Mouse (Mus musculus) lung, embryonic 16.5 days (tissue): ENCODE measurements around the gene Ttc25. TPM values are rescaled to one million over a fixed set of nuclear protein-coding genes. Genes with fewer than 3 reads are reported as not detected.

Source experiments
- ATAC-seq: fragments of 200-750 bp; cut with Nextera tagmentation; 2 replicates; pipeline ENCODE4 v1.8.0; 2017; ENCODE audit warnings: low read depth, mild to moderate bottlenecking, moderate library complexity
- H3K27ac ChIP-seq: fragments of 300-500 bp; sonication (generic); 2 replicates; pipeline ENCODE4 v1.5.1; 2014; ENCODE audit warnings: mild to moderate bottlenecking, control low read depth, low read length
- H3K27me3 ChIP-seq: fragments of 300-500 bp; sonication (generic); 2 replicates; pipeline ENCODE4 v1.6.1; 2014; ENCODE audit warnings: low read depth, low read length, mixed read lengths; ENCODE audit not compliant: control insufficient read depth, insufficient read depth
- H3K36me3 ChIP-seq: fragments of 300-500 bp; sonication (generic); 2 replicates; pipeline ENCODE4 v1.6.1; 2014; ENCODE audit warnings: low read length; ENCODE audit not compliant: control insufficient read depth, insufficient read depth
- H3K4me1 ChIP-seq: fragments of 300-500 bp; sonication (generic); replicated peaks from 2 replicates; pipeline ENCODE4 v1.6.1; 2014; ENCODE audit warnings: low read length, mixed read lengths; ENCODE audit not compliant: control insufficient read depth, insufficient read depth
- H3K4me2 ChIP-seq: fragments of 300-500 bp; sonication (generic); 2 replicates; pipeline ENCODE4 v1.6.1; 2014; ENCODE audit warnings: low read depth, low read length, control low read depth
- H3K4me3 ChIP-seq: fragments of 300-500 bp; sonication (generic); 2 replicates; pipeline ENCODE4 v1.5.1; 2014; ENCODE audit warnings: mild to moderate bottlenecking, low read length, control low read depth
- H3K9ac ChIP-seq: fragments of 300-500 bp; sonication (generic); 2 replicates; pipeline ENCODE4 v1.6.1; 2014; ENCODE audit warnings: low read length, control low read depth
- H3K9me3 ChIP-seq: fragments of 300-500 bp; sonication (generic); 2 replicates; pipeline ENCODE4 v1.6.1; 2016; ENCODE audit warnings: low read length; ENCODE audit not compliant: control insufficient read depth
- WGBS: fragments of 180-500 bp; shearing (Covaris S2); extraction: QIAGEN DNeasy Blood & Tissue Kit; methylation state at CpG from one replicate; pipeline ENCODE4 v1.1.7; 2014; 5-methylcytosine and 5-hydroxymethylcytosine counted together
- polyA plus RNA-seq: library from polyadenylated mRNA; unstranded; fragments of >200 nt; fragmentation: Nextera tagmentation; extraction: Ambion mirVana; gene quantifications from 2 replicates; pipeline ENCODE4 v1.2.1, GENCODE M21; 2015

The Ttc25 gene
- polyA plus RNA-seq, 1 experiment from 2014 or later, result 4.0 TPM

DNA sequence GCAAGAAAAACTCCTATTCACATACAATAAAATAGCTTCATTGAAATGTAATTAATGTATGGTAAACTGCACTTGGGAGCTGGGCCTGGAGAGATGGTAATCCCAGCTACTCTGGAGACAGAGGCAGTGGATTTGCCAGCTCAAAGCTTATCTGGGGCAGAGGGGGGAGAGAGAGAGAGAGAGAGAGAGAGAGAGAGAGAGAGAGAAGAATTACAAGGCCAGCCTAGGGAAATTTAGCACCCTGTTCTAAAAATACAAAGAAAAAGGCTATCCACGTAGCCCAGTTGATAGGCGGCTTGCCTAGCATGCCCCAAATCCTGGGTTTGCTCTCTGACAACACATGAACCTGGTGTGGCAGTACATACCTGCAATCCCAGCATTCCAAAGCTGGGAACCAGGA, 3.8 kb upstream of the Ttc25 start:
- Histone ChIP-seq H3K9me3 (no peaks in the 10 kb centered on the region), H3K36me3 (no peaks in the 10 kb centered on the region), H3K4me2 (no peak overlapping the region), H3K27me3 (no peaks in the 10 kb centered on the region), H3K4me1 (peaks cover 11% of the 10 kb centered on the region), H3K27ac (no peak overlapping the region), H3K9ac (no peak overlapping the region), H3K4me3 (no peak overlapping the region)
- WGBS, result 76% methylated on average over 2 of the region's 2 CpGs
- no peak for ATAC-seq

GRCm38 (mm10) chr11:100545746-100546085, 309 bp downstream of the Ttc25 start:
- H3K27ac ChIP-seq, result no peak overlapping the region; the same call in 1 of the 2 replicates
- no peaks in the 10 kb centered on the region for H3K36me3 ChIP-seq
- peak overlapping the region; percentile 94 for H3K4me2 ChIP-seq
- H3K4me1 ChIP-seq, result peaks cover 14% of the 10 kb centered on the region
- H3K9ac ChIP-seq, result peak overlapping the region; percentile 64
- no peaks in the 10 kb centered on the region for H3K9me3 ChIP-seq
- peak overlapping the region; percentile 61 for H3K4me3 ChIP-seq
- WGBS, result 28% methylated on average over 7 of the region's 7 CpGs
- H3K27me3 ChIP-seq, result no peaks in the 10 kb centered on the region
- peak; percentile 21; the same call in 1 of the 2 replicates for ATAC-seq

- no peak overlapping the region for H3K4me3 ChIP-seq
- no peak overlapping the region for H3K4me2 ChIP-seq
- peak overlapping the region; percentile 38 for H3K27ac ChIP-seq
- 69% methylated on average over 6 of the region's 6 CpGs for WGBS
- ATAC-seq, result no peak
- no peak overlapping the region for H3K9ac ChIP-seq
- no peaks in the 10 kb centered on the region for H3K36me3 ChIP-seq
- no peaks in the 10 kb centered on the region for H3K9me3 ChIP-seq
- H3K27me3 ChIP-seq, result no peaks in the 10 kb centered on the region
- peaks cover 14% of the 10 kb centered on the region for H3K4me1 ChIP-seq
Measured at GRCm38 (mm10) chr11:100546955-100547354, 1.5 kb downstream of the Ttc25 start.

DNA sequence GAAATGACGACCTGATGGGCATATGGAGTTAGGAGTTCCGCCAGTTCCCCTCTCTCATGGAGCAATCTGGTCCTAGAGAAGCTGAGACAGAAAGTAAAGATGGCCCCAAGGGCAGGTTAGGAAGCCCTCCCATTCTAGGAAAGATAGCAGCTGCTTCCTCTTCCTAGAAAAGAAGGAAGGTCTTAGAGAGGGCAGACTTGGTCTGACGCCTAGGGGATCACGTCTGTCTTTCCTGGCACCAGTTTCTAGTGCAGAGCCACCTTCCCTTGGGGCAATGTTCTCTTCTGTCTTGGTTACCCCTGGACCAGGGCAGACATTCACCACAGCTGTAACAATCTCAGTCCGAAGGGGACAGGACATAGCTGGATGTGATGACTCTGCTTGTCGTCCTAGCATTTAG, 2.7 kb downstream of the Ttc25 start:
- peaks cover 14% of the 10 kb centered on the region for H3K4me1 ChIP-seq
- no peaks in the 10 kb centered on the region for H3K9me3 ChIP-seq
- no peak overlapping the region for H3K9ac ChIP-seq
- WGBS, result 76% methylated on average over 6 of the region's 6 CpGs
- H3K27ac ChIP-seq, result no peak overlapping the region
- H3K27me3 ChIP-seq, result no peaks in the 10 kb centered on the region
- H3K4me2 ChIP-seq, result no peak overlapping the region
- ATAC-seq, result no peak
- H3K4me3 ChIP-seq, result no peak overlapping the region
- H3K36me3 ChIP-seq, result no peaks in the 10 kb centered on the region

- ATAC-seq, result no peak
Measured at GRCm38 (mm10) chr11:100549466-100549865, 4.1 kb downstream of the Ttc25 start.

GRCm38 (mm10) chr11:100550101-100550500, 4.7 kb downstream of the Ttc25 start:
- H3K4me2 ChIP-seq, result no peak overlapping the region
- no peak overlapping the region for H3K4me3 ChIP-seq
- H3K9ac ChIP-seq, result no peak overlapping the region
- no peaks in the 10 kb centered on the region for H3K9me3 ChIP-seq
- H3K36me3 ChIP-seq, result no peaks in the 10 kb centered on the region
- 56% methylated on average over 6 of the region's 6 CpGs for WGBS
- H3K27ac ChIP-seq, result no peak overlapping the region
- no peaks in the 10 kb centered on the region for H3K27me3 ChIP-seq
- no peak for ATAC-seq
- peaks cover 10% of the 10 kb centered on the region for H3K4me1 ChIP-seq

More at GRCm38 (mm10) chr11:100549466-100549865, 4.1 kb downstream of the Ttc25 start:
- Histone ChIP-seq H3K27me3 (no peaks in the 10 kb centered on the region), H3K9me3 (no peaks in the 10 kb centered on the region), H3K27ac (no peak overlapping the region), H3K4me1 (peaks cover 14% of the 10 kb centered on the region), H3K4me3 (no peak overlapping the region), H3K9ac (no peak overlapping the region), H3K36me3 (no peaks in the 10 kb centered on the region), H3K4me2 (no peak overlapping the region)
- 64% methylated on average over 8 of the region's 8 CpGs for WGBS

- no peaks in the 10 kb centered on the region for H3K27me3 ChIP-seq
- H3K9me3 ChIP-seq, result no peaks in the 10 kb centered on the region
- H3K4me1 ChIP-seq, result no peaks in the 10 kb centered on the region; the same call in 1 of the 2 replicates
- H3K4me2 ChIP-seq, result no peak overlapping the region
- H3K27ac ChIP-seq, result no peak overlapping the region
- no peaks in the 10 kb centered on the region for H3K36me3 ChIP-seq
- no peak overlapping the region for H3K9ac ChIP-seq
- 63% methylated on average over 4 of the region's 4 CpGs for whole genome bisulfite sequencing
- no peak overlapping the region for H3K4me3 ChIP-seq
- peak; percentile 71 for ATAC-seq
Measured at GRCm38 (mm10) chr11:100552842-100553241, 7.4 kb downstream of the Ttc25 start.

- ATAC-seq, result peak; percentile 81
- H3K4me2 ChIP-seq, result peak overlapping the region; percentile 53
- H3K9me3 ChIP-seq, result no peaks in the 10 kb centered on the region
- no peaks in the 10 kb centered on the region for H3K27me3 ChIP-seq
- H3K4me3 ChIP-seq, result peak overlapping the region; percentile 25
- H3K27ac ChIP-seq, result no peak overlapping the region
- H3K9ac ChIP-seq, result peak overlapping the region; percentile 53
- WGBS, result 17% methylated on average over 11 of the region's 11 CpGs
- H3K36me3 ChIP-seq, result no peaks in the 10 kb centered on the region
- no peaks in the 10 kb centered on the region; the same call in 1 of the 2 replicates for H3K4me1 ChIP-seq
Measured at GRCm38 (mm10) chr11:100555583-100555982, 10.2 kb downstream of the Ttc25 start.

GRCm38 (mm10) chr11:100557563-100557962, 12.2 kb downstream of the Ttc25 start:
- Histone ChIP-seq H3K4me1 (no peaks in the 10 kb centered on the region), H3K9ac (no peak overlapping the region), H3K27me3 (no peaks in the 10 kb centered on the region), H3K27ac (no peak overlapping the region), H3K36me3 (no peaks in the 10 kb centered on the region), H3K9me3 (no peaks in the 10 kb centered on the region), H3K4me3 (no peak overlapping the region), H3K4me2 (no peak overlapping the region)
- 67% methylated on average over 3 of the region's 3 CpGs for WGBS
- no peak for ATAC-seq

DNA sequence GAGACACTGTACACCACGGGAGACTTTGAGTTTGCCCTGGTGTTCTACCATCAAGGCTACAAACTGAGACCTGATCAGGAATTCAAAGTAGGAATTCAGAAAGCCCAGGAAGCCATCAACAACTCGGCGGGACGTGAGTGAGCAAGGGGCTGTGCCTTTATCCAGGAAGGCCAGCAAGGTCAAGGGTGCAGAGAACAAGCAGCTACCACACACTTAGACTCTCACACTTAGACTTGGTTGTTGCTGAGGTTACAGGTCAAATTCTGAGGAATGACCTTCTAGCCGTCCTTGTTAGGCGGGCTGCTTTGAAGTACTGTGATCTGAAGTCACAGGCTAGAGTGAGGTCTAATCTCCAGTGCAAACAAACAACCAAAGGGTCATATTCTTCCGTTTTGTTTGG, 14.1 kb downstream of the Ttc25 start:
- Histone ChIP-seq H3K36me3 (no peaks in the 10 kb centered on the region), H3K4me2 (no peak overlapping the region), H3K9ac (no peak overlapping the region), H3K27ac (no peak overlapping the region), H3K9me3 (no peaks in the 10 kb centered on the region), H3K27me3 (no peaks in the 10 kb centered on the region), H3K4me3 (no peak overlapping the region), H3K4me1 (no peaks in the 10 kb centered on the region)
- 32% methylated on average over 7 of the region's 7 CpGs for WGBS
- ATAC-seq, result no peak
